Mouse (Mus musculus): ENCODE results near the gene Kcnq4. TPM values are rescaled to one million over a fixed set of nuclear protein-coding genes. Genes with fewer than 3 reads are reported as not detected.

Gene Kcnq4
- polyA plus RNA-seq, 1 experiment from 2014 or later: 5.0 TPM

DNA sequence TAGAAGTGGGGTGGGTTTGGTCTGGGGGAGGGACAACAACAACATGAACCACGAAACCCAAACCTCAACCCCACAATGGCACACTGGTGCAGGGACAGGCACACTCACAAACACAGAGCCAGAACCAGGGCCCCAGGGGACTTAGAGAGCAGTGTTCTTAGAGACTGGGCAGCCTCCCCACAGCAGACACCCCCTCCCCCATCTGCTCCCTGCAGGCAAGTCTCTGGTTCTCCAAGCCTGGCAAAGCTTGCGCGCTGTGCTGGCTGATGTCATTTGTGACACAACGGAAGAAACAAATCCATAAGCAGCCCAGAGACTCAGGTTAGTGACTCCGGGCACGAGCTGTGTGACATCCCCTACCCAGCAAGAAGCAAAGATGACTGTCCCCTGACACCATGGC lies 7.1 kb downstream of the Kcnq4 start:
- no peak overlapping the region for H3K9ac ChIP-seq
- no peaks in the 10 kb centered on the region for H3K9me3 ChIP-seq (replicated peaks)
- H3K36me3 ChIP-seq: no peaks in the 10 kb centered on the region
- H3K27ac ChIP-seq: no peak overlapping the region
- peaks cover 32% of the 10 kb centered on the region for H3K27me3 ChIP-seq
- H3K4me2 ChIP-seq (replicated peaks): no peak overlapping the region
- no peak overlapping the region for H3K4me3 ChIP-seq
- peaks cover 9% of the 10 kb centered on the region for H3K4me1 ChIP-seq
- WGBS: 72% methylated on average over 6 of the region's 6 CpGs
- ATAC-seq (ENCODE audit: low FRiP score): no peak

DNA sequence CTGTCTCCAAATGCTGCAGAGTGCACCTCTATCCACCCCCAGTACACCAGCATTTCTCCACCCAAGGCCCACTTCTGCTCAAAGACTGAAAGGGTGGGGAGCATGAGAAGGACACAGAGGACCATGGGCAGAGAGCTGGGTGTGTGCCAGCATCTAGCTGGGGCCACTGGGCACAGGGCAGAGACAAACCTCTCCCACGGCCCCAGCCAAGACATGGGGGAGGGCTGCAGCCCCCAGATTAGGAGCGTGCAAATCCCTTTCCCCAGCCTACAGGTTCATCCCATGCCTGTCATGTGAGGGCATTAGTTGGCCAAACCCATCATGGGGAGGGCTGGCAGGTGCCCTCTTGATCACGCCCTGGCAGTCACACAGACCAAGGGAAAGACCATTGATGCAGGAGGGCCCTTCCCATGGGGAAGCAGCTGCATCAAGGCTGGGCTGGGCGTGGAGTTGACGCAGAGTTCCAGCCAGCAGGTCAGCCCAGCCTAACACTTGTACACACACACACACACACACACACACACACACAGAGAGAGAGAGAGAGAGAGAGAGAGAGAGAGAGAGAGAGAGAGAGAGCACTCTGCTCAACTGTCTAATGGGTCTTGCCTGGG lies 14.3 kb downstream of the Kcnq4 start:
- no peak for ATAC-seq (ENCODE audit: low FRiP score)

DNA sequence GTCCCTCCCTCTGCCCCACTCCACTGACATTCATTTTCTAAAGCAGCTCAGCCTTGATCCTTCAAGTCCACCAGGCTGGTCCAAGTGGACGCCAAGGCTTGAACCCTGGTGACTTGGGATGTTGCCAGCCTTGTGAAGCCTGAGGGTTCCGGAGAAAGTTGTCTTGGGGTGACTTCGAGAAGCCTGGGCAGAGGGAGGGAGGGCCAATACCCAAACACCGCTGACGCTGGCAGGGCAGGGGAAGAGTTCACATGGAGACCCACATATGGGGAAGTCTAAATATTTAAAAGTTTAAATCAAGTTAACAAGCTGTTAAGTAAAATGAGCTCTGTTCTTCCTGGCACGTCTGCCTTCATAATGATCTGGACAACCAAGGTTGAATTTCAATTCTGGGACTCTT lies 15.7 kb downstream of the Kcnq4 start:
- H3K9ac ChIP-seq: no peak overlapping the region
- no peak overlapping the region for H3K27ac ChIP-seq
- H3K4me1 ChIP-seq: peaks cover 17% of the 10 kb centered on the region
- no peaks in the 10 kb centered on the region for H3K36me3 ChIP-seq
- H3K4me2 ChIP-seq (replicated peaks): no peak overlapping the region
- H3K9me3 ChIP-seq (replicated peaks): no peaks in the 10 kb centered on the region
- no peak overlapping the region for H3K4me3 ChIP-seq
- WGBS: 86% methylated on average over 6 of the region's 6 CpGs
- H3K27me3 ChIP-seq: peaks cover 39% of the 10 kb centered on the region
- no peak for ATAC-seq (ENCODE audit: low FRiP score)

More for the DNA sequence above, 14.3 kb downstream of the Kcnq4 start:
- Histone ChIP-seq H3K27me3 (peaks cover 43% of the 10 kb centered on the region), H3K9ac (no peak overlapping the region), H3K9me3 (replicated peaks) (no peaks in the 10 kb centered on the region), H3K4me2 (replicated peaks) (no peak overlapping the region), H3K36me3 (no peaks in the 10 kb centered on the region), H3K4me1 (peaks cover 17% of the 10 kb centered on the region), H3K27ac (no peak overlapping the region), H3K4me3 (no peak overlapping the region)
- WGBS: 77% methylated on average over 5 of the region's 5 CpGs

DNA sequence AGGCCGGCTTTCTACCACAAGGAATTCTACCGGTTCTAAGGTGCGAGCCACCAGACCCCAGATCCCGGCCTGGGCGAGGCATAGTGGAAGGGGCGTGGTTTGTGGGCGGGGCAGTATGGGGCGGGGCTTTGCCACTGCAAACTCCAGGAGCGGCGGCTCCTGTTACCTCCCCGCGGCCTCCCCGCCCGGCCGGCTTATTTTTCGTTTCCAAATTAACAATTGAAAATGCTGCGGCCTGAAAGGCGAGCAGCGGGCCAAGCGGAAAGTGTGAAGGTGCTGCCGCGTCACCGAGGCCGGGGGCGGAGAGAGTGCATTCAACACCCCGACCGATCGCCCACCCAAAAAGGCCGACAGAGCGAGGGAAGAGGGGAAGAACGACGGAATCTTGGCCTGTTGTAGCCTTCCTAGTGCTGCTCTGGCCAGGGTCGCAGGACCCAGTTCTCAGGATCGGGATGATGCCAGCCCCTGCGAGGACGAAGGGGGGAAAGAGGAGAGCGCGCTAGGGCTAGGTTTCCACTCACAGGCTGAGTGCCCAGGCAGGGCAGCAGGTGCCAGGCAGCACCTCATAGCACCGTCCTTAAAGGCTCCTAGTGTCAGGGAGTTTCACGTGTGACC lies 17.3 kb downstream of the Kcnq4 start:
- Histone ChIP-seq H3K4me2 (replicated peaks) (peak overlapping the region; percentile 83), H3K27ac (no peak overlapping the region), H3K4me1 (peaks cover 17% of the 10 kb centered on the region), H3K4me3 (peak overlapping the region; percentile 44), H3K9ac (peak overlapping the region; percentile 68), H3K36me3 (no peaks in the 10 kb centered on the region), H3K27me3 (peaks cover 39% of the 10 kb centered on the region), H3K9me3 (replicated peaks) (no peaks in the 10 kb centered on the region)
- peak; percentile 85 for ATAC-seq (ENCODE audit: low FRiP score)
- WGBS: under 1% methylated on average over 40 of the region's 40 CpGs

GRCm38 (mm10) chr4:120730574-120730973 lies 17.8 kb downstream of the Kcnq4 start:
- ATAC-seq (ENCODE audit: low FRiP score): no peak
- peaks cover 39% of the 10 kb centered on the region for H3K27me3 ChIP-seq
- H3K4me3 ChIP-seq: peak overlapping the region; percentile 44
- H3K27ac ChIP-seq: no peak overlapping the region
- H3K9ac ChIP-seq: peak overlapping the region; percentile 68
- peaks cover 17% of the 10 kb centered on the region for H3K4me1 ChIP-seq
- H3K4me2 ChIP-seq (replicated peaks): peak overlapping the region; percentile 83
- 28% methylated on average over 6 of the region's 6 CpGs for WGBS
- no peaks in the 10 kb centered on the region for H3K9me3 ChIP-seq (replicated peaks)
- H3K36me3 ChIP-seq: no peaks in the 10 kb centered on the region

DNA sequence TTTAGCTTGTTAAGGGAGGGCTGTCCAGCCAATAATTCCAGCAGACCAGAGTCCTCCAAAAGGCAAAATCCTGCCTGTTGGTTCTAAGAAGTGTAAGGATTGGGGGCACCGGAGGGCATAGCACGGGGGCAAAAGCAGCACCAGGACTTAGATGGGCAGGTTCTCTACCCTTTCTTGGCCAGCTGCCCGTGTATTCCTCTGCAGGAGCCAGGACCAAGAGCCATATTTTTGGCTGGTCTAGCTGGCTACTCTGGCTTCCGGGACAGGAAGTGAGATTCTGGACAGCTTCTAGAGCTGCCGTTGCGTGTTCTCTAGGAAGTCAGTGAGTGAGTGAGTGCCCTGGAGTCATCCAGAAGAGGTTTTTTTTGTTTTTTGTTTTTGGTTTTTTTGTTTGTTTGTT lies 18.3 kb downstream of the Kcnq4 start:
- no peaks in the 10 kb centered on the region for H3K36me3 ChIP-seq
- H3K4me3 ChIP-seq: no peak overlapping the region
- peaks cover 39% of the 10 kb centered on the region for H3K27me3 ChIP-seq
- no peak for ATAC-seq (ENCODE audit: low FRiP score)
- no peak overlapping the region for H3K4me2 ChIP-seq (replicated peaks)
- H3K9me3 ChIP-seq (replicated peaks): no peaks in the 10 kb centered on the region
- H3K9ac ChIP-seq: no peak overlapping the region
- H3K4me1 ChIP-seq: peaks cover 17% of the 10 kb centered on the region
- WGBS: 64% methylated on average over 6 of the region's 6 CpGs
- H3K27ac ChIP-seq: no peak overlapping the region

- peaks cover 39% of the 10 kb centered on the region for H3K27me3 ChIP-seq
- no peak overlapping the region for H3K4me3 ChIP-seq
- no peak overlapping the region for H3K27ac ChIP-seq
- no peaks in the 10 kb centered on the region for H3K36me3 ChIP-seq
- no peak overlapping the region for H3K9ac ChIP-seq
- no peak overlapping the region for H3K4me2 ChIP-seq (replicated peaks)
- no peak for ATAC-seq (ENCODE audit: low FRiP score)
- H3K9me3 ChIP-seq (replicated peaks): no peaks in the 10 kb centered on the region
- peaks cover 17% of the 10 kb centered on the region for H3K4me1 ChIP-seq
- WGBS: 50% methylated on average over 6 of the region's 6 CpGs
These were observed 19.0 kb downstream of the Kcnq4 start for GRCm38 (mm10) chr4:120729441-120729840.

GRCm38 (mm10) chr4:120727842-120728241 lies 20.6 kb downstream of the Kcnq4 start:
- Histone ChIP-seq H3K9me3 (replicated peaks) (no peaks in the 10 kb centered on the region), H3K4me1 (peaks cover 17% of the 10 kb centered on the region)
- 81% methylated on average over 11 of the region's 11 CpGs for WGBS

GRCm38 (mm10) chr4:120726174-120726573 lies 22.2 kb downstream of the Kcnq4 start:
- Histone ChIP-seq H3K27ac (no peak overlapping the region), H3K27me3 (peaks cover 13% of the 10 kb centered on the region; the same call in 1 of the 2 replicates)
- 61% methylated on average over 4 of the region's 4 CpGs for WGBS

More at GRCm38 (mm10) chr4:120727842-120728241, 20.6 kb downstream of the Kcnq4 start:
- Histone ChIP-seq H3K27ac (no peak overlapping the region), H3K4me2 (replicated peaks) (no peak overlapping the region), H3K36me3 (no peaks in the 10 kb centered on the region), H3K9ac (no peak overlapping the region), H3K27me3 (peaks cover 28% of the 10 kb centered on the region), H3K4me3 (no peak overlapping the region)
- no peak for ATAC-seq (ENCODE audit: low FRiP score)

GRCm38 (mm10) chr4:120725516-120726090 lies 22.8 kb downstream of the Kcnq4 start:
- Histone ChIP-seq H3K4me3 (no peak overlapping the region), H3K36me3 (no peaks in the 10 kb centered on the region), H3K27ac (no peak overlapping the region), H3K9ac (no peak overlapping the region), H3K4me2 (replicated peaks) (no peak overlapping the region), H3K27me3 (peaks cover 10% of the 10 kb centered on the region; the same call in 1 of the 2 replicates), H3K9me3 (replicated peaks) (no peaks in the 10 kb centered on the region), H3K4me1 (peaks cover 5% of the 10 kb centered on the region)
- no peak for ATAC-seq (ENCODE audit: low FRiP score)
- WGBS: 21% methylated on average over 5 of the region's 5 CpGs

More at GRCm38 (mm10) chr4:120726174-120726573, 22.2 kb downstream of the Kcnq4 start:
- no peaks in the 10 kb centered on the region for H3K36me3 ChIP-seq
- H3K9me3 ChIP-seq (replicated peaks): no peaks in the 10 kb centered on the region
- H3K9ac ChIP-seq: no peak overlapping the region
- no peak for ATAC-seq (ENCODE audit: low FRiP score)
- H3K4me2 ChIP-seq (replicated peaks): no peak overlapping the region
- peaks cover 11% of the 10 kb centered on the region for H3K4me1 ChIP-seq
- no peak overlapping the region for H3K4me3 ChIP-seq

DNA sequence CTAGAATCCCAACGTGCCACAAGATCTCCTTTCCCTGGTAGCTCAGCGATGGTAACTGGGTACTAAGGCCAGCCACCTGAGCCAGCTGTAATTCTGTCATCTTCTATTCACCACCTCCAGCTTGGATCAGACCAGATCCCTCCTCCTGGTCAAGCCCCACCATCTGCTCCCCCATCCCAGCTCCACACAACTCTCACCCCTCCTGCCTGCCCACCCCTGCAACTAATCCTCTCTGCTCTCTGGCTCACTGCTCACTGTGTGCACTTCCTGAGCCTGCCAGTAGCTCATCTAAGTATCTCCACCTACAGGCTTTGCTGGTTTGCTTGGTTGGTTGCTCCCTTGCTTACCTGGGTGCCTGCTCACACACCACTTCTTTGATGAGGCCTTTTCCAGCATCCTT lies 26.8 kb downstream of the Kcnq4 start:
- 68% methylated on average over 2 of the region's 2 CpGs for WGBS
- no peak overlapping the region for H3K4me3 ChIP-seq
- no peak for ATAC-seq (ENCODE audit: low FRiP score)
- H3K9me3 ChIP-seq (replicated peaks): no peaks in the 10 kb centered on the region
- H3K27me3 ChIP-seq: peaks cover 17% of the 10 kb centered on the region
- 0 out of 2 replicates have a peak, but pooled peaks cover 7% of the 10 kb centered on the region for H3K4me1 ChIP-seq
- no peak overlapping the region for H3K9ac ChIP-seq
- H3K27ac ChIP-seq: no peak overlapping the region
- H3K4me2 ChIP-seq (replicated peaks): no peak overlapping the region
- no peaks in the 10 kb centered on the region for H3K36me3 ChIP-seq

DNA sequence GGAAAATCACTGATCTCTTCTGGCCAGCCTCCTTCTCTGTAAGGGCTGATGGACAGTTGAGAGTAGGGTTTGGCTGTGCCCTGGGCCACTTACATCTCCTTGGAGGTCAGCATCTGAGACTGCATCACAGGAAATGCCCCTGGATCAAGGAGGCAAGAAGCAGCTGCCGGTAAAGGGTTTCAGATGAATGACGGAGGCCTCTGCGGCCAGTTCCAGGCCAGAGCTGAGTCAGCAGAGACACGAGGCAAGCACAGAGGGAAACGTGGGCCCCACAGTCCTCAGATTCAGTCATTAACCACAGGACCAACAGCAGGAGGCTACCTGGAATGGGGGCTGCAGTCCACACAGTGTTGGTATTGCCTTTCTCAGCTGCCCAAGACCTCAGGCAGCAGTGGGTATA lies 29.3 kb downstream of the Kcnq4 start:
- Histone ChIP-seq H3K27ac (no peak overlapping the region), H3K36me3 (no peaks in the 10 kb centered on the region), H3K4me1 (peaks cover 16% of the 10 kb centered on the region), H3K4me2 (replicated peaks) (no peak overlapping the region), H3K9ac (no peak overlapping the region), H3K27me3 (peaks cover 27% of the 10 kb centered on the region), H3K9me3 (replicated peaks) (no peaks in the 10 kb centered on the region), H3K4me3 (no peak overlapping the region)
- ATAC-seq (ENCODE audit: low FRiP score): no peak
- 44% methylated on average over 5 of the region's 5 CpGs for WGBS
